8 mouse cellular contexts compared by ENCODE assay signal in genomic region chr7:80888595-80888994, GRCm38 (mm10). TPM values are rescaled to one million over a fixed set of nuclear protein-coding genes. Genes with fewer than 3 reads are reported as not detected.
DNase-seq lines count a peak whose midpoint lies in the region; ATAC-seq lines count a peak whose summit lies in the region.

No protein-coding gene starts in this region.

- peaks cover 13% of the 10 kb centered on the region for H3K4me1 ChIP-seq in kidney, embryonic 15.5 days
- H3K4me1 ChIP-seq in forebrain, embryonic 12.5 days, result peaks cover 12% of the 10 kb centered on the region
- H3K4me1 ChIP-seq in midbrain, embryonic 13.5 days (replicated peaks), result peaks cover 13% of the 10 kb centered on the region

- no peak for DNase-seq in kidney, postnatal 10 days
- DNase-seq in adrenal gland, postnatal 10 days, result peak; percentile 56
- DNase-seq in gastrocnemius, postnatal 10 days, result no peak
- DNase-seq in embryo, embryonic 10 days (ENCODE audit: low spot score), result no peak
- DNase-seq in urinary bladder, postnatal 14 days (ENCODE audit: low spot score), result no peak

- 77% methylated on average over 7 of the region's 7 CpGs for WGBS in kidney, embryonic 15.5 days
- WGBS in forebrain, embryonic 12.5 days, result 85% methylated on average over 7 of the region's 7 CpGs
- WGBS in midbrain, embryonic 13.5 days, result 81% methylated on average over 7 of the region's 7 CpGs

- ATAC-seq in kidney, embryonic 15.5 days (replicated peaks; ENCODE audit: low FRiP score), result 0 out of 2 replicates have a peak, but pooled peaks have one; percentile 5
- peak; percentile 31; the same call in 1 of the 2 replicates for ATAC-seq in forebrain, embryonic 12.5 days (ENCODE audit: low FRiP score)
- ATAC-seq in midbrain, embryonic 13.5 days, result peak; percentile 28; the same call in 1 of the 2 replicates

- H3K27ac ChIP-seq in kidney, embryonic 15.5 days, result peak overlapping the region; percentile 70
- H3K27ac ChIP-seq in forebrain, embryonic 12.5 days, result peak overlapping the region; percentile 80
- H3K27ac ChIP-seq in midbrain, embryonic 13.5 days, result peak overlapping the region; percentile 64

- no peaks in the 10 kb centered on the region for H3K27me3 ChIP-seq in kidney, embryonic 15.5 days
- no peaks in the 10 kb centered on the region for H3K27me3 ChIP-seq in forebrain, embryonic 12.5 days
- H3K27me3 ChIP-seq in midbrain, embryonic 13.5 days, result no peaks in the 10 kb centered on the region

- H3K4me3 ChIP-seq in kidney, embryonic 15.5 days (replicated peaks), result no peak overlapping the region
- no peak overlapping the region for H3K4me3 ChIP-seq in forebrain, embryonic 12.5 days (replicated peaks)
- no peak overlapping the region for H3K4me3 ChIP-seq in midbrain, embryonic 13.5 days (replicated peaks)

- H3K9ac ChIP-seq in kidney, embryonic 15.5 days, result no peak overlapping the region
- H3K9ac ChIP-seq in forebrain, embryonic 12.5 days, result no peak overlapping the region
- 0 out of 2 replicates have a peak overlapping the region, but pooled peaks have one; percentile 0 for H3K9ac ChIP-seq in midbrain, embryonic 13.5 days (replicated peaks)

- H3K4me2 ChIP-seq in kidney, embryonic 15.5 days, result no peak overlapping the region
- no peak overlapping the region for H3K4me2 ChIP-seq in forebrain, embryonic 12.5 days
- H3K4me2 ChIP-seq in midbrain, embryonic 13.5 days (replicated peaks), result no peak overlapping the region

- H3K36me3 ChIP-seq in kidney, embryonic 15.5 days, result peaks cover 38% of the 10 kb centered on the region
- peaks cover 36% of the 10 kb centered on the region for H3K36me3 ChIP-seq in forebrain, embryonic 12.5 days (replicated peaks)
- peaks cover 34% of the 10 kb centered on the region for H3K36me3 ChIP-seq in midbrain, embryonic 13.5 days

- H3K9me3 ChIP-seq in kidney, embryonic 15.5 days (replicated peaks), result no peaks in the 10 kb centered on the region
- H3K9me3 ChIP-seq in forebrain, embryonic 12.5 days, result no peaks in the 10 kb centered on the region
- H3K9me3 ChIP-seq in midbrain, embryonic 13.5 days, result no peaks in the 10 kb centered on the region

RNA-seq across cellular contexts. Expression of gene Wdr73, which starts 12.5 kb away (rescaled TPM):
- polyA plus RNA-seq in kidney, embryonic 15.5 days (2015; fragmentation: Nextera tagmentation; extraction: Ambion mirVana), result 36.7 and 37.5 TPM in 2 replicates
- 10 to 100 TPM; 24.9 to 27.1 TPM for total RNA-seq in adrenal gland, postnatal 10 days (2021)
- polyA plus RNA-seq in forebrain, embryonic 12.5 days (2016; fragmentation: Nextera tagmentation; extraction: Ambion mirVana), result 40.6 and 46.5 TPM in 2 replicates
- polyA plus RNA-seq in midbrain, embryonic 13.5 days (2015; fragmentation: Nextera tagmentation; extraction: Ambion mirVana), result 41.2 and 44.3 TPM in 2 replicates
- 1 to 10 TPM; 5.4 to 6.8 TPM for total RNA-seq in gastrocnemius, postnatal 10 days (2021)

RNA-seq across cellular contexts. Expression of gene Nmb, which starts 16.3 kb away (rescaled TPM):
- 8.2 and 10.0 TPM in 2 replicates for polyA plus RNA-seq in kidney, embryonic 15.5 days (2015; fragmentation: Nextera tagmentation; extraction: Ambion mirVana)
- 1 to 10 TPM; 4.0 to 4.7 TPM for total RNA-seq in adrenal gland, postnatal 10 days (2021)
- 7.8 and 8.6 TPM in 2 replicates for polyA plus RNA-seq in forebrain, embryonic 12.5 days (2016; fragmentation: Nextera tagmentation; extraction: Ambion mirVana)
- polyA plus RNA-seq in midbrain, embryonic 13.5 days (2015; fragmentation: Nextera tagmentation; extraction: Ambion mirVana), result 6.3 and 6.6 TPM in 2 replicates
- 1 to 10 TPM; 2.1 to 2.4 TPM for total RNA-seq in gastrocnemius, postnatal 10 days (2021)

RNA-seq across cellular contexts. Expression of gene Zscan2, which starts 27.9 kb away (rescaled TPM):
- polyA plus RNA-seq in kidney, embryonic 15.5 days (2015; fragmentation: Nextera tagmentation; extraction: Ambion mirVana), result 2.8 and 2.9 TPM in 2 replicates
- total RNA-seq in adrenal gland, postnatal 10 days (2021), result 1 to 10 TPM; 6.5 to 6.8 TPM
- 3.7 and 4.5 TPM in 2 replicates for polyA plus RNA-seq in forebrain, embryonic 12.5 days (2016; fragmentation: Nextera tagmentation; extraction: Ambion mirVana)
- 6.1 and 6.6 TPM in 2 replicates for polyA plus RNA-seq in midbrain, embryonic 13.5 days (2015; fragmentation: Nextera tagmentation; extraction: Ambion mirVana)
- total RNA-seq in gastrocnemius, postnatal 10 days (2021), result 1 to 10 TPM; 2.3 to 2.5 TPM

RNA-seq across cellular contexts. Expression of gene Sec11a, which starts 59.0 kb away (rescaled TPM):
- 217 and 223 TPM in 2 replicates for polyA plus RNA-seq in kidney, embryonic 15.5 days (2015; fragmentation: Nextera tagmentation; extraction: Ambion mirVana)
- 100 to 1,000 TPM; 113 to 124 TPM for total RNA-seq in adrenal gland, postnatal 10 days (2021)
- polyA plus RNA-seq in forebrain, embryonic 12.5 days (2016; fragmentation: Nextera tagmentation; extraction: Ambion mirVana), result 169 and 179 TPM in 2 replicates
- polyA plus RNA-seq in midbrain, embryonic 13.5 days (2015; fragmentation: Nextera tagmentation; extraction: Ambion mirVana), result 162 and 181 TPM in 2 replicates
- 10 to 100 TPM; 50.6 to 55.3 TPM for total RNA-seq in gastrocnemius, postnatal 10 days (2021)
